Mouse (Mus musculus) heart, adult 2 months (tissue): ENCODE results near the gene Dtnb. TPM values are rescaled to one million over a fixed set of nuclear protein-coding genes. Genes with fewer than 3 reads are reported as not detected.
"Not testable (repeated sequence)": the region's sequence is repeated elsewhere in the genome, so short reads cannot be mapped to it uniquely, and the experiment has no call there.

Experiments
- DNase-seq, 2 experiments: peaks; one replicate each; pipeline ENCODE4 v3.0.0; 2021
- H3K27ac ChIP-seq: fragments of 200-600 bp; 2 replicates; pipeline ENCODE4 v1.8.1; 2022
- H3K27me3 ChIP-seq: fragments of 200-500 bp; 2 replicates; pipeline ENCODE4 v1.6.1; 2012; ENCODE audit warnings: mild to moderate bottlenecking, low read length, inconsistent platforms, mixed read lengths; ENCODE audit not compliant: control insufficient read depth, insufficient read depth
- H3K36me3 ChIP-seq: fragments of 200-500 bp; 2 replicates; pipeline ENCODE4 v1.6.1; 2012; ENCODE audit warnings: low read length, inconsistent platforms; ENCODE audit not compliant: control insufficient read depth, insufficient read depth
- H3K4me1 ChIP-seq: fragments of 200-500 bp; 2 replicates; pipeline ENCODE4 v1.6.1; 2011; ENCODE audit warnings: low read length; ENCODE audit not compliant: control insufficient read depth, insufficient read depth
- H3K4me3 ChIP-seq: fragments of 200-600 bp; 2 replicates; pipeline ENCODE4 v1.8.1; 2022
- H3K79me2 ChIP-seq: fragments of 200-500 bp; replicated peaks from 2 replicates; pipeline ENCODE4 v1.6.1; 2012; ENCODE audit warnings: mild to moderate bottlenecking, inconsistent platforms, low read length, moderate library complexity, mixed read lengths; ENCODE audit not compliant: control insufficient read depth, insufficient read depth
- H3K9ac ChIP-seq: fragments of 200-500 bp; 2 replicates; pipeline ENCODE4 v1.6.1; 2012; ENCODE audit warnings: low read depth, mild to moderate bottlenecking, control low read depth, inconsistent platforms, low read length, mixed read lengths
- CTCF ChIP-seq: fragments of 200-600 bp; IDR thresholded peaks from 2 replicates; pipeline ENCODE4 v1.8.1; 2022; ENCODE audit warnings: antibody characterized with exemption, mild to moderate bottlenecking, moderate library complexity
- EP300 ChIP-seq: fragments of 200-500 bp; IDR thresholded peaks from 2 replicates; pipeline ENCODE4 v1.6.1; 2011; ENCODE audit warnings: low read depth, low read length, control low read depth; ENCODE audit not compliant: insufficient read depth
- POLR2A ChIP-seq: fragments of 200-500 bp; IDR thresholded peaks from 2 replicates; pipeline ENCODE4 v1.6.1; 2011; ENCODE audit warnings: mild to moderate bottlenecking, low read depth, low read length, control low read depth; ENCODE audit not compliant: insufficient read depth
- WGBS: fragments of 180-500 bp; shearing (Covaris S2); methylation state at CpG from one replicate; pipeline ENCODE4 v1.1.7; 2018; 5-methylcytosine and 5-hydroxymethylcytosine counted together
- intact Hi-C: fragments of 180-260 bp; cut with DNase I; formaldehyde crosslinking; loops from one replicate; pipeline ENCODE4 v1.15.1; 2025
- polyA plus RNA-seq: library from polyadenylated mRNA; depleted of rRNA; stranded (reverse); fragments of >200 nt; gene quantifications from 2 replicates; pipeline ENCODE4 v1.2.3, GENCODE M21; 2012
- total RNA-seq, 2 experiments: library from RNA; stranded (reverse); gene quantifications; 2 replicates each; pipeline ENCODE4 v1.2.3; 2021

Gene Dtnb
- total and polyA plus RNA-seq, 3 experiments, result 6.0 to 8.0 (median 7.1) TPM

- WGBS, result 88% methylated on average over 4 of the region's 4 CpGs
- Histone ChIP-seq H3K4me1 (no peaks in the 10 kb centered on the region), H3K79me2 (no peaks in the 10 kb centered on the region), H3K27me3 (no peaks in the 10 kb centered on the region), H3K9ac (no peak overlapping the region), H3K27ac (no peak overlapping the region), H3K36me3 (no peaks in the 10 kb centered on the region), H3K4me3 (no peak overlapping the region)
- intact Hi-C loops, result no loop called here
- no peak for DNase-seq
- no peak for TF ChIP-seq CTCF
- no peak for TF ChIP-seq POLR2A
- no peak for TF ChIP-seq EP300
Measured at GRCm38 (mm10) chr12:3671117-3671516, 98.9 kb downstream of the Dtnb start.

GRCm38 (mm10) chr12:3672786-3673185 is 100.6 kb downstream of the Dtnb start:
- DNase-seq, result no peak
- Histone ChIP-seq H3K4me1 (no peaks in the 10 kb centered on the region), H3K27ac (no peak overlapping the region), H3K4me3 (no peak overlapping the region), H3K36me3 (no peaks in the 10 kb centered on the region), H3K27me3 (no peaks in the 10 kb centered on the region), H3K79me2 (no peaks in the 10 kb centered on the region), H3K9ac (no peak overlapping the region)
- intact Hi-C loops, result no loop called here
- WGBS, result 72% methylated on average over 9 of the region's 9 CpGs
- TF ChIP-seq POLR2A, result no peak
- no peak for TF ChIP-seq EP300
- no peak for TF ChIP-seq CTCF

GRCm38 (mm10) chr12:3673886-3674285 is 101.7 kb downstream of the Dtnb start:
- no peaks in the 10 kb centered on the region for H3K79me2 ChIP-seq
- intact Hi-C loops, result no loop called here
- no peaks in the 10 kb centered on the region for H3K27me3 ChIP-seq
- no peak overlapping the region for H3K9ac ChIP-seq
- TF ChIP-seq POLR2A, result no peak
- no peak for TF ChIP-seq EP300
- no peak for TF ChIP-seq CTCF
- H3K4me3 ChIP-seq, result no peak overlapping the region
- no peaks in the 10 kb centered on the region for H3K4me1 ChIP-seq
- no peak for DNase-seq
- H3K27ac ChIP-seq, result no peak overlapping the region
- no peaks in the 10 kb centered on the region for H3K36me3 ChIP-seq
- WGBS, result 76% methylated on average over 8 of the region's 8 CpGs

GRCm38 (mm10) chr12:3674913-3675312 is 102.7 kb downstream of the Dtnb start:
- Histone ChIP-seq H3K27ac (no peak overlapping the region), H3K4me1 (no peaks in the 10 kb centered on the region), H3K79me2 (no peaks in the 10 kb centered on the region), H3K27me3 (no peaks in the 10 kb centered on the region), H3K4me3 (no peak overlapping the region), H3K36me3 (no peaks in the 10 kb centered on the region), H3K9ac (no peak overlapping the region)
- intact Hi-C loops, result no loop called here
- no peak for DNase-seq
- TF ChIP-seq CTCF, result no peak
- WGBS, result 84% methylated on average over 9 of the region's 9 CpGs

GRCm38 (mm10) chr12:3680721-3681120 is 108.5 kb downstream of the Dtnb start:
- intact Hi-C loops, result no loop called here
- no peak for TF ChIP-seq POLR2A
- no peak for TF ChIP-seq CTCF
- TF ChIP-seq EP300, result no peak
- no peak overlapping the region for H3K27ac ChIP-seq
- no peak for DNase-seq
- no peaks in the 10 kb centered on the region for H3K27me3 ChIP-seq
- no peaks in the 10 kb centered on the region for H3K79me2 ChIP-seq
- no peaks in the 10 kb centered on the region for H3K4me1 ChIP-seq
- no peaks in the 10 kb centered on the region for H3K36me3 ChIP-seq
- 78% methylated on average over 5 of the region's 5 CpGs for WGBS
- H3K4me3 ChIP-seq, result no peak overlapping the region
- no peak overlapping the region for H3K9ac ChIP-seq

GRCm38 (mm10) chr12:3683041-3683440 is 110.9 kb downstream of the Dtnb start:
- WGBS, result 67% methylated on average over 8 of the region's 8 CpGs
- no peaks in the 10 kb centered on the region for H3K36me3 ChIP-seq
- H3K4me3 ChIP-seq, result no peak overlapping the region
- no peak overlapping the region for H3K27ac ChIP-seq
- intact Hi-C loops, result no loop called here
- H3K27me3 ChIP-seq, result no peaks in the 10 kb centered on the region
- H3K9ac ChIP-seq, result no peak overlapping the region
- DNase-seq, result no peak
- no peak for TF ChIP-seq CTCF
- no peak for TF ChIP-seq POLR2A
- TF ChIP-seq EP300, result no peak
- H3K79me2 ChIP-seq, result no peaks in the 10 kb centered on the region
- no peaks in the 10 kb centered on the region for H3K4me1 ChIP-seq

- WGBS, result 59% methylated on average over 7 of the region's 7 CpGs
- Histone ChIP-seq H3K4me3 (no peak overlapping the region), H3K27me3 (no peaks in the 10 kb centered on the region), H3K9ac (no peak overlapping the region), H3K4me1 (no peaks in the 10 kb centered on the region), H3K36me3 (no peaks in the 10 kb centered on the region), H3K79me2 (no peaks in the 10 kb centered on the region), H3K27ac (no peak overlapping the region)
- TF ChIP-seq POLR2A (no peak), EP300 (no peak), CTCF (no peak)
- DNase-seq, result no peak
- intact Hi-C loops, result no loop called here
Measured at GRCm38 (mm10) chr12:3686419-3686940, 114.3 kb downstream of the Dtnb start.

GRCm38 (mm10) chr12:3690926-3691529 is 118.8 kb downstream of the Dtnb start:
- not testable (repeated sequence) for H3K36me3 ChIP-seq, H3K27ac ChIP-seq, DNase-seq, H3K27me3 ChIP-seq, H3K4me1 ChIP-seq, H3K4me3 ChIP-seq, H3K9ac ChIP-seq, H3K79me2 ChIP-seq
- WGBS, result 91% methylated on average over 17 of the region's 17 CpGs
- intact Hi-C loops, result loop anchor here (10.0 kb wide), 1 partner anchor 174 kb away; no protein-coding TSS in a partner anchor
